Mouse (Mus musculus): ENCODE measurements around the gene Ncaph2.

Ncaph2 gene

DNA sequence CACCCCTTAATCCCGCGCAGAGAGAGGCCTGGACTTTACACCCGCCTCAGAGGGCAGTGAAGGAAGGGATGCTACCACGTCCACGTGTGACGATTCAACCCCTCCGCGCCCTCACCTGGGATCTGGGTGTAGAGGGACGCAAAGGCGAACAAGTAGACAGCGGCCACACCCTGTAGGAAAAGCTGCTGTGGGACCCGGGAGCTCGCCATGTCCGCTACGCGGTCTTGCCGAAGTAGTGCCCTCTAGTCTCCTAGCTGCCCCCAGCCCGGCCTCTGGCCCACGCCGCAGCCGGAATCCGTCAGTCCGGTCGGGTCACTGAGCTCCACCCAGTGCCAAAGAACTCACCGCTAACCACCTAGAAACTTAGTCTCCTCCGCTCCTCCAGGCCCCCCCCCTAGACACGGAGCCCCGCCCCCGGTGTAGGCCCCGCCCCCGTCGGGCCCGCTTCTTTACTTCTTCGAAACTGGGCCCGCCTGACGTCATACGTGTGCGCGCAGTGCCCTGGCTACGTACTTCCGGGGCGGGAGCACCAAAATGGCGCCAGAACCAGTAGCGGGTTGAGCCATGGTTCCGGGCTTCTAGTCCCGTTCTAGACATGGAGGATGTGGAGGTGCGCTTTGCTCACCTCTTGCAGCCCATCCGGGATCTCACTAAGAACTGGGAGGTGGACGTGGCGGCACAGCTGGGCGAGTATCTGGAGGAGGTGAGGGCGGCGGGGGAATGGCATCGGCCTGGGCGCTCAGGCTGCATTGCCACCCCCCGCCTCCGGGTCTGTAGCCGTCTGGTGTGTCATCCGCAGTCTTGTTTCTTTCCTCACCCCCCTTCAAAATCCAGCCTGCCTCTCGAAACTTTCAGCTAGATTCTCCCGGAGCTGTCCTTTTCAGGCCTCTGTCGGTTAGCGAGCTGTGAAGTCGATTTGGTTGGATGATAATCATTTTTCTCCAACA lies at the start of gene Ncaph2, which contains the start of gene Lmf2:
TSS of gene Ncaph2 (plus strand) at position 479 of the 947 bp plus-strand sequence.
TSS of gene Lmf2 (minus strand) at position 419 of the 947 bp plus-strand sequence.
- DNase-seq (ENCODE audit: extremely low spot score) = peak; percentile 98

DNA sequence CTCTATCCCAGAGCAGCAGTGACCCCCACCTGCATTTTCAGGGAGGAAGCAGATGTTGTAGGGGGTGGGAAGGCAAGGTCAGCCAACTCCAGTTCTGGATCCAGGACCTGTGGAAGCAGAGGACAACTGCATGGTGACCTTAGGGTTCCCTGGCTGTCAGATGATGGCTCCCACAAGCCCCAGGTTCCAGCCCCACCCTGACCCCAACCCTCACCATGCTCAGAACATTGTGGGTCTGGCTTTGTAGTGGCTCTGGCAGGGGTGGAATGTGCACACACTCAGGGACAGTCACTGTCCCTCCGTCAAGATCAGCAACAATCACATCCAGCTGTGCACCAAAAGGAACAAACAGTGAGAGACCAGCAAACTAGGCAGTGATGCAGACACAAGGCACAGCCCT lies 49.6 kb upstream of the Ncaph2 start:
- DNase-seq (ENCODE audit: extremely low spot score) = no peak

- no peak for DNase-seq (ENCODE audit: extremely low spot score)
Measured at GRCm38 (mm10) chr15:89307461-89307860, 48.1 kb upstream of the Ncaph2 start.

- no peak for DNase-seq (ENCODE audit: extremely low spot score)
Measured at GRCm38 (mm10) chr15:89308406-89309139, 46.9 kb upstream of the Ncaph2 start.

- DNase-seq (ENCODE audit: extremely low spot score) = no peak
Measured at GRCm38 (mm10) chr15:89309962-89310498, 45.5 kb upstream of the Ncaph2 start.

DNA sequence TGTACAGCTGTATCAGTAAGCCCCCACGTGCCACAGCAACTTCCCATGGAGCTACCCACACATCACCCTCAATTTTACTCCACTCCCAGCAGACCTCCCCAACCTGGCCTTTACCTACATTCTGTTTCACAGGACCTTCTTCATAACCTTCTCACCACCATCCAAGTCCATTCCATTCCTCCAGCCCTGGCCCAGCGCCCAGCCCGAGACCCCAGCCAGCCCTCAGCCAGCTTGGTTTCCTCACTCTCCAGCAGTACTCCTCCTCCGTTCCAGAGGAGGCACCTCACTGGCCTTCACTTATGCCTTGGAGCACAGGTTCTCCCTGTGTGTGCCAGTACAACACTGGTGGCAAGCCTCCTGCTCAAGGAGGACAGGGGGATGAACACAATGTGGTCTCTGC lies 42.2 kb upstream of the Ncaph2 start:
- no peak for DNase-seq (ENCODE audit: extremely low spot score)

GRCm38 (mm10) chr15:89314107-89314506 lies 41.4 kb upstream of the Ncaph2 start:
- no peak for DNase-seq (ENCODE audit: extremely low spot score)

- DNase-seq (ENCODE audit: extremely low spot score) = peak; percentile 26
Measured at GRCm38 (mm10) chr15:89314511-89315189, 40.9 kb upstream of the Ncaph2 start.

DNA sequence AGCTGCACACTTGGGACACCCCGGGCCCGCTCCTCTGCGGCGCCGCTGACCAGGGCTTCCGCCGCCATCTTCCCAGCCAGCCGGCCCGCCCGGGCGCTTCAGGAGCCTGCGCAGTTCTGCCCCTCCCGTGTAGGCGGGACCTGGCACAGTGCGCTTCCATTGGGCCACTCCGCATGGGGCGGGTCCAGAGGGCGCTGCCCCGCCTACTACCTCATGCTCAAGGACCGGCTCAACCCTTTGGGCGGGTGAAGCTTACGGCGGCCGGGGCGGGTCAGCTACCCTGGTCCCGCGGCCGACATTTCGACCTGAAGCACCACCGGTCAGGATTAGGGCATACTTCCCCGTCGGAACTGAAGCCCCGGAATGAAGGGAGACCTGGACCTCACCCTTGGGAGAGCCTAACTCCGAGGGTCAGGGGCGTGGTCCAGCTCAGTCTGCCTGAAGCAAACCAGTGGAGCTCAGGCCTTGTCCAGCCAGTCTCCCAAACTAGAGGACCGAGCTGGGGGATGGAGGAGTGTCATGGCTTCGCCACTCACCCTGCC lies 40.3 kb upstream of the Ncaph2 start, which contains the start of gene Sbf1:
TSS of gene Sbf1 (minus strand) at position 122 of the 542 bp plus-strand sequence.
- DNase-seq (ENCODE audit: extremely low spot score) = peak; percentile 96

DNA sequence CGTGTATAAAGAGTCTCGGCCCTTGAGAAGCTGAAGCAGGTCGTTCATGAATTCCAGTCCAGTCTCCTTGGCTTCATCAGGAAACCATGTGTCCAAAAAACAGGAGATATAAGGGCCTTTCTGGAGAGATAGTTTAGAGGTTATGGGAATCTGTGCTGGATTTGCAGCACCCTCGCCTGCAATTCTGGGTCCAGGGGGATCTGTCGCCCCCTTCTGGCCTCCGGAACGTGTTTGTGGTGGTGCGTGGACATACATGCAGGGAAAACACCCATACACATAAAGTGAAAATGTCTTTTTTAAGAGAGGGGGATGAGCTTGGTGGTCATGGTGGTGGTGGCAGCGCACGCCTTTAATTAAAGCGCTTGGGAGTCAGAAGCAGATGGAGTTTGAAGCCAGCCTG lies 39.4 kb upstream of the Ncaph2 start:
- peak; percentile 26 for DNase-seq (ENCODE audit: extremely low spot score)

- DNase-seq (ENCODE audit: extremely low spot score) = no peak
Measured at GRCm38 (mm10) chr15:89321264-89321663, 34.3 kb upstream of the Ncaph2 start.

- DNase-seq (ENCODE audit: extremely low spot score) = peak; percentile 7
Measured at GRCm38 (mm10) chr15:89322670-89323522, 32.6 kb upstream of the Ncaph2 start, which contains the start of gene Adm2. Gene Adm2, plus strand, starts transcription at chr15:89322720.

- DNase-seq (ENCODE audit: extremely low spot score) = no peak
Measured at GRCm38 (mm10) chr15:89323656-89324055, 31.9 kb upstream of the Ncaph2 start.

- no peak for DNase-seq (ENCODE audit: extremely low spot score)
Measured at GRCm38 (mm10) chr15:89326441-89326840, 29.1 kb upstream of the Ncaph2 start.

GRCm38 (mm10) chr15:89334271-89334670 lies 21.2 kb upstream of the Ncaph2 start, which contains the start of gene Miox:
Gene Miox, plus strand, starts transcription at chr15:89334398.
- no peak for DNase-seq (ENCODE audit: extremely low spot score)

GRCm38 (mm10) chr15:89334774-89335537 lies 20.6 kb upstream of the Ncaph2 start:
- no peak for DNase-seq (ENCODE audit: extremely low spot score)

GRCm38 (mm10) chr15:89336422-89336821 lies 19.1 kb upstream of the Ncaph2 start:
- no peak for DNase-seq (ENCODE audit: extremely low spot score)

GRCm38 (mm10) chr15:89339696-89340095 lies 15.8 kb upstream of the Ncaph2 start:
- DNase-seq (ENCODE audit: extremely low spot score) = no peak

- DNase-seq (ENCODE audit: extremely low spot score) = no peak
Measured at GRCm38 (mm10) chr15:89340136-89340535, 15.4 kb upstream of the Ncaph2 start.
